Mouse (Mus musculus) frontal cortex, adult (tissue): ENCODE results near the gene Olfr1031.
"Not testable (repeated sequence)": the region's sequence is repeated elsewhere in the genome, so short reads cannot be mapped to it uniquely, and the experiment has no call there.

ENCODE experiments used
- ATAC-seq: cut with Nextera tagmentation; 2 replicates; pipeline ENCODE4 v1.9.2; 2017; ENCODE audit warnings: mild to moderate bottlenecking, moderate library complexity, mixed read lengths; ENCODE audit not compliant: low TSS enrichment

Gene Olfr1031

GRCm38 (mm10) chr2:85990004-85990403, at the start of gene Olfr1031:
Gene Olfr1031 (plus strand): TSS chr2:85990304.
- ATAC-seq, result no peak

- ATAC-seq, result no peak
Observed at GRCm38 (mm10) chr2:85950137-85950536, 40.0 kb upstream of the Olfr1031 start, which contains the start of gene Olfr1028. Gene Olfr1028 (plus strand): TSS chr2:85950437.

GRCm38 (mm10) chr2:85973595-85973994, 16.5 kb upstream of the Olfr1031 start, which contains the start of gene Olfr1029:
Gene Olfr1029 (plus strand): TSS chr2:85973895.
- no peak for ATAC-seq

- no peak for ATAC-seq
Observed at GRCm38 (mm10) chr2:85978976-85979375, 11.1 kb upstream of the Olfr1031 start, which contains the start of gene Olfr1030. Gene Olfr1030 (plus strand): TSS chr2:85979276.

- no peak for ATAC-seq
Observed at GRCm38 (mm10) chr2:86005240-86005639, 15.1 kb downstream of the Olfr1031 start, which contains the start of gene Olfr1032. Gene Olfr1032 (plus strand): TSS chr2:86005540.

- ATAC-seq, result not testable (repeated sequence)
Observed at GRCm38 (mm10) chr2:86020406-86020805, 30.3 kb downstream of the Olfr1031 start, which contains the start of gene Olfr1033. Gene Olfr1033 (plus strand): TSS chr2:86020633.

- ATAC-seq, result not testable (repeated sequence)
Observed at GRCm38 (mm10) chr2:86021518-86021917, 31.4 kb downstream of the Olfr1031 start.
